Mouse (Mus musculus) ES-E14 (cell line): ENCODE data around the gene Csk. TPM values are rescaled to one million over a fixed set of nuclear protein-coding genes. Genes with fewer than 3 reads are reported as not detected.

ENCODE experiments used
- DNase-seq: peaks from one replicate; pipeline ENCODE4 v3.0.0-alpha.2; 2013; ENCODE audit warnings: low read depth, low spot score
- H3K27ac ChIP-seq: 2 replicates; pipeline ENCODE4 v1.5.1; 2012; ENCODE audit warnings: low read depth, mild to moderate bottlenecking, low read length, moderate library complexity, mixed read lengths; ENCODE audit not compliant: poor library complexity, insufficient read depth, severe bottlenecking
- H3K36me3 ChIP-seq: 2 replicates; pipeline ENCODE4 v1.6.1; 2012; ENCODE audit warnings: mild to moderate bottlenecking, low read length, moderate library complexity, mixed read lengths; ENCODE audit not compliant: control insufficient read depth, poor library complexity, insufficient read depth, severe bottlenecking
- H3K4me1 ChIP-seq, 2 experiments: fragments of 150-350 bp in 1 of 2; sonication (generic) in 1 of 2; 2 replicates each; pipeline ENCODE4 v1.6.1; 2012; ENCODE audit warnings: low read length in 2 of 2, mild to moderate bottlenecking in 1 of 2, mixed read lengths in 1 of 2; ENCODE audit not compliant: control insufficient read depth in 2 of 2, insufficient read depth in 2 of 2, poor library complexity in 1 of 2
- H3K4me3 ChIP-seq, 2 experiments: fragments of 150-350 bp in 1 of 2; sonication (generic) in 1 of 2; 2 replicates each; pipeline ENCODE4 v1.5.1; 2012; ENCODE audit warnings: low read length in 2 of 2, low read depth in 1 of 2, mild to moderate bottlenecking in 1 of 2, mixed read lengths in 1 of 2; ENCODE audit not compliant: insufficient read depth in 1 of 2, poor library complexity in 1 of 2, severe bottlenecking in 1 of 2
- H3K9ac ChIP-seq: 2 replicates; pipeline ENCODE4 v1.6.1; 2012; ENCODE audit warnings: low read depth, mild to moderate bottlenecking, low read length, mixed read lengths; ENCODE audit not compliant: poor library complexity, insufficient read depth, severe bottlenecking
- H3K9me3 ChIP-seq: fragments of 150-350 bp; sonication (generic); 2 replicates; pipeline ENCODE4 v1.6.1; 2012; ENCODE audit warnings: low read depth, mild to moderate bottlenecking, low read length; ENCODE audit not compliant: control insufficient read depth, insufficient read depth
- CHD2 ChIP-seq: IDR thresholded peaks from 2 replicates; pipeline ENCODE4 v1.6.1; 2014; ENCODE audit warnings: mild to moderate bottlenecking, low read depth, low read length, inconsistent platforms
- HCFC1 ChIP-seq: IDR thresholded peaks from 2 replicates; pipeline ENCODE4 v1.6.1; 2012; ENCODE audit warnings: low read length, inconsistent platforms, borderline replicate concordance; ENCODE audit not compliant: insufficient read depth
- MAFK ChIP-seq: IDR thresholded peaks from 2 replicates; pipeline ENCODE4 v1.6.1; 2014; ENCODE audit warnings: mild to moderate bottlenecking, low read depth, low read length, inconsistent platforms; ENCODE audit not compliant: insufficient read depth
- ZC3H11A ChIP-seq: IDR thresholded peaks from 2 replicates; pipeline ENCODE4 v1.6.1; 2012; ENCODE audit warnings: low read depth, mild to moderate bottlenecking, inconsistent platforms, low read length, borderline replicate concordance
- ZNF384 ChIP-seq: IDR thresholded peaks from 2 replicates; pipeline ENCODE4 v1.6.1; 2012; ENCODE audit warnings: low read depth, low read length, inconsistent platforms
- in situ Hi-C, 2 experiments: fragments of 600-800 bp; cut with MboI; formaldehyde crosslinking; loops; one replicate each; pipeline ENCODE4 v1.15.1; 2025; ENCODE audit warnings: low sequenced_read_pairs in 2 of 2, inconsistent platforms in 1 of 2; ENCODE audit not compliant: unreplicated experiment in 2 of 2
- total RNA-seq: library from RNA; depleted of rRNA; stranded (reverse); fragments of 300-350 nt; gene quantifications from 2 replicates; pipeline ENCODE4 v1.2.3, GENCODE M21; 2012

Csk gene
- total RNA-seq, 1 experiment: 32.2 TPM

- no peak for TF ChIP-seq CHD2
- TF ChIP-seq ZC3H11A: no peak
- no peak for TF ChIP-seq MAFK
- TF ChIP-seq ZNF384: no peak
- no peak for TF ChIP-seq HCFC1
- in situ Hi-C loops: no loop called here
Measured at GRCm38 (mm10) chr9:57656631-57657350, 3.4 kb upstream of the Csk start.

GRCm38 (mm10) chr9:57655749-57656148 is 2.3 kb upstream of the Csk start:
- peak overlapping the region; percentile 29; the same call in 1 of the 2 replicates for H3K9ac ChIP-seq

More at GRCm38 (mm10) chr9:57656631-57657350, 3.4 kb upstream of the Csk start:
- Histone ChIP-seq H3K4me3 (no peak overlapping the region), H3K27ac (no peak overlapping the region), H3K36me3 (no peaks in the 10 kb centered on the region), H3K9me3 (no peaks in the 10 kb centered on the region), H3K9ac (no peak overlapping the region), H3K4me1 (peaks cover 0 to 5% of the 10 kb centered on the region in 2 experiments; a peak in 1 of 4 replicates)
- DNase-seq: no peak

GRCm38 (mm10) chr9:57654966-57655365 is 1.5 kb upstream of the Csk start:
- TF ChIP-seq ZNF384: no peak
- TF ChIP-seq CHD2: no peak
- TF ChIP-seq ZC3H11A: no peak
- TF ChIP-seq HCFC1: no peak
- no peak for TF ChIP-seq MAFK
- Histone ChIP-seq H3K9ac (no peak overlapping the region), H3K4me3 (no peak overlapping the region), H3K27ac (no peak overlapping the region), H3K9me3 (no peaks in the 10 kb centered on the region), H3K36me3 (no peaks in the 10 kb centered on the region), H3K4me1 (peaks cover 2 to 9% of the 10 kb centered on the region in 2 experiments; a peak in 1 of 4 replicates)
- in situ Hi-C loops: no loop called here
- no peak for DNase-seq

More at GRCm38 (mm10) chr9:57655749-57656148, 2.3 kb upstream of the Csk start:
- H3K36me3 ChIP-seq: no peaks in the 10 kb centered on the region
- in situ Hi-C loops: no loop called here
- peaks cover 2 to 9% of the 10 kb centered on the region in 2 experiments; a peak in 1 of 4 replicates for H3K4me1 ChIP-seq
- no peaks in the 10 kb centered on the region for H3K9me3 ChIP-seq
- DNase-seq: peak; percentile 97
- no peak for TF ChIP-seq MAFK
- no peak for TF ChIP-seq HCFC1
- TF ChIP-seq ZC3H11A: peak; percentile 85
- TF ChIP-seq CHD2: no peak
- 0 out of 2 replicates have a peak, but pooled peaks have one; percentile 19 for TF ChIP-seq ZNF384
- H3K4me3 ChIP-seq: peak overlapping the region in 1 of 2 experiments; percentile 38; a peak in 2 of 4 replicates
- H3K27ac ChIP-seq: no peak overlapping the region

- H3K4me3 ChIP-seq: 0 out of 4 replicates have a peak overlapping the region, but pooled peaks of 1 of the 2 experiments have one; percentile 14
- no peak overlapping the region for H3K27ac ChIP-seq
- H3K9ac ChIP-seq: no peak overlapping the region
- in situ Hi-C loops: no loop called here
- no peaks in the 10 kb centered on the region for H3K9me3 ChIP-seq
- H3K36me3 ChIP-seq: no peaks in the 10 kb centered on the region
- H3K4me1 ChIP-seq: peaks cover 2 to 9% of the 10 kb centered on the region in 2 experiments; a peak in 1 of 4 replicates
- no peak for TF ChIP-seq ZC3H11A
- TF ChIP-seq ZNF384: no peak
- TF ChIP-seq HCFC1: no peak
- no peak for TF ChIP-seq CHD2
- no peak for TF ChIP-seq MAFK
- DNase-seq: no peak
Measured at GRCm38 (mm10) chr9:57652855-57653254, 576 bp downstream of the Csk start.
